Mouse (Mus musculus) heart, adult 2 months (tissue): ENCODE results near the gene Tecpr1. TPM values are rescaled to one million over a fixed set of nuclear protein-coding genes. Genes with fewer than 3 reads are reported as not detected.

Source experiments
- DNase-seq, 2 experiments: peaks; one replicate each; pipeline ENCODE4 v3.0.0; 2021
- H3K27ac ChIP-seq: fragments of 200-600 bp; 2 replicates; pipeline ENCODE4 v1.8.1; 2022
- H3K27me3 ChIP-seq: fragments of 200-500 bp; 2 replicates; pipeline ENCODE4 v1.6.1; 2012; ENCODE audit warnings: mild to moderate bottlenecking, low read length, inconsistent platforms, mixed read lengths; ENCODE audit not compliant: control insufficient read depth, insufficient read depth
- H3K36me3 ChIP-seq: fragments of 200-500 bp; 2 replicates; pipeline ENCODE4 v1.6.1; 2012; ENCODE audit warnings: low read length, inconsistent platforms; ENCODE audit not compliant: control insufficient read depth, insufficient read depth
- H3K4me1 ChIP-seq: fragments of 200-500 bp; 2 replicates; pipeline ENCODE4 v1.6.1; 2011; ENCODE audit warnings: low read length; ENCODE audit not compliant: control insufficient read depth, insufficient read depth
- H3K4me3 ChIP-seq: fragments of 200-600 bp; 2 replicates; pipeline ENCODE4 v1.8.1; 2022
- H3K79me2 ChIP-seq: fragments of 200-500 bp; replicated peaks from 2 replicates; pipeline ENCODE4 v1.6.1; 2012; ENCODE audit warnings: mild to moderate bottlenecking, inconsistent platforms, low read length, moderate library complexity, mixed read lengths; ENCODE audit not compliant: control insufficient read depth, insufficient read depth
- H3K9ac ChIP-seq: fragments of 200-500 bp; 2 replicates; pipeline ENCODE4 v1.6.1; 2012; ENCODE audit warnings: low read depth, mild to moderate bottlenecking, control low read depth, inconsistent platforms, low read length, mixed read lengths
- CTCF ChIP-seq: fragments of 200-600 bp; IDR thresholded peaks from 2 replicates; pipeline ENCODE4 v1.8.1; 2022; ENCODE audit warnings: antibody characterized with exemption, mild to moderate bottlenecking, moderate library complexity
- EP300 ChIP-seq: fragments of 200-500 bp; IDR thresholded peaks from 2 replicates; pipeline ENCODE4 v1.6.1; 2011; ENCODE audit warnings: low read depth, low read length, control low read depth; ENCODE audit not compliant: insufficient read depth
- POLR2A ChIP-seq: fragments of 200-500 bp; IDR thresholded peaks from 2 replicates; pipeline ENCODE4 v1.6.1; 2011; ENCODE audit warnings: mild to moderate bottlenecking, low read depth, low read length, control low read depth; ENCODE audit not compliant: insufficient read depth
- WGBS: fragments of 180-500 bp; shearing (Covaris S2); methylation state at CpG from one replicate; pipeline ENCODE4 v1.1.7; 2018; 5-methylcytosine and 5-hydroxymethylcytosine counted together
- intact Hi-C: fragments of 180-260 bp; cut with DNase I; formaldehyde crosslinking; loops from one replicate; pipeline ENCODE4 v1.15.1; 2025
- polyA plus RNA-seq: library from polyadenylated mRNA; depleted of rRNA; stranded (reverse); fragments of >200 nt; gene quantifications from 2 replicates; pipeline ENCODE4 v1.2.3, GENCODE M21; 2012
- total RNA-seq, 2 experiments: library from RNA; stranded (reverse); gene quantifications; 2 replicates each; pipeline ENCODE4 v1.2.3; 2021

The Tecpr1 gene
- total and polyA plus RNA-seq, 3 experiments = 24.2 to 34.9 (median 27.6) TPM

DNA sequence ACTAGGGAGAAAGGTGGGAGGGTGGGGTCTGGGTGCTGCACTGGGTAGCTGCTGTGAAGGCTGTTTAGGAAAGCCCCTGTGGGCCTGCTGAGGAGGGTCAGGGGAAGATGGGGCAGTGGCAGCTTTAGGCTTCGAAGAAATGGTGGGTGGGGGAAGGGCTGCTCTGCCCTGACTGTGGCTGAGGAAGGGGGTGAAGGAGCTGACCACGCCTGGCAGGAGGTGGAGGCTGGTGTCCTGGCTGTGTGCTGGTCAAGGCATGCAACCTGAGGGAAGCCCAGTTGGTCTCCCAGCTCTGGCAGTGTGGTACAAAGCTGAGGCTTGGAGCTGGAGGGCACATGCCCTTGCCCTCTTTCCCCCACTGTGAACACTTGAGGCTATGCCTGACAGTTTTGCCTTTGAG, 35.3 kb upstream of the Tecpr1 start:
- intact Hi-C loops = no loop called here
- H3K36me3 ChIP-seq = peaks cover 18% of the 10 kb centered on the region
- H3K27ac ChIP-seq = peak overlapping the region; percentile 94
- no peak for TF ChIP-seq POLR2A
- no peak for TF ChIP-seq CTCF
- no peak for TF ChIP-seq EP300
- 30% methylated on average over 2 of the region's 2 CpGs for WGBS
- peak overlapping the region; percentile 65 for H3K9ac ChIP-seq
- H3K4me1 ChIP-seq = peaks cover 44% of the 10 kb centered on the region
- no peak overlapping the region; the same call in 1 of the 2 replicates for H3K4me3 ChIP-seq
- peak in 1 of 2 experiments; percentile 23 for DNase-seq
- peaks cover 20% of the 10 kb centered on the region for H3K79me2 ChIP-seq
- no peaks in the 10 kb centered on the region for H3K27me3 ChIP-seq

DNA sequence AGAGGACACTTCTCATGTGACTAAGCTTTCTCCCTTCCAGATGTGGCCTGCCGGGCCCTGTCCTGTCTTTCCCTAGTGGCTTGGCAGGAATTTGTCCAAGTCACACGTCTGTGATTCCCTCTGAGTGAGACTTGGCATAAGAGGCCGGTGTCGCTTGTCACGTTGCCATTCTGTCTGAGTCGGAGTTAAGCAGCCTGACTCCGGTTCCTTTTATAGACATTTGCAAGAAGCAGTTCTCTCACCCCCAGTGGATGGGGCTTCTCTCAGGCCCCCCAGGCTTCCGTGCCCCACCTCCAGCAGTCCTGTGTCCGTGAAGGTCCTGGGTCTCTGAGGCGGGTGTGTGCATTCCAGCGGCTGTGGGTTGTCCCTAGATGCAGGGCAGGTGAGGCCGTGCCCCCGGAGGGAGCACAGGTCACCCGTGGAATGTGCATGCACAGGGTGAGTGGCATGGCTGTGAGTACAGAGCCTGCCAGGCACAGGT, 34.8 kb upstream of the Tecpr1 start:
- peak overlapping the region; percentile 94 for H3K27ac ChIP-seq
- DNase-seq = peak; percentile 71 to 86
- peaks cover 18% of the 10 kb centered on the region for H3K36me3 ChIP-seq
- H3K79me2 ChIP-seq = peaks cover 20% of the 10 kb centered on the region
- WGBS = 11% methylated on average over 14 of the region's 14 CpGs
- no peaks in the 10 kb centered on the region for H3K27me3 ChIP-seq
- TF ChIP-seq CTCF = no peak
- peak; percentile 86 for TF ChIP-seq EP300
- peak; percentile 49; the same call in 1 of the 2 replicates for TF ChIP-seq POLR2A
- peak overlapping the region; percentile 38; the same call in 1 of the 2 replicates for H3K4me3 ChIP-seq
- H3K9ac ChIP-seq = peak overlapping the region; percentile 65
- intact Hi-C loops = no loop called here
- peaks cover 42% of the 10 kb centered on the region for H3K4me1 ChIP-seq

DNA sequence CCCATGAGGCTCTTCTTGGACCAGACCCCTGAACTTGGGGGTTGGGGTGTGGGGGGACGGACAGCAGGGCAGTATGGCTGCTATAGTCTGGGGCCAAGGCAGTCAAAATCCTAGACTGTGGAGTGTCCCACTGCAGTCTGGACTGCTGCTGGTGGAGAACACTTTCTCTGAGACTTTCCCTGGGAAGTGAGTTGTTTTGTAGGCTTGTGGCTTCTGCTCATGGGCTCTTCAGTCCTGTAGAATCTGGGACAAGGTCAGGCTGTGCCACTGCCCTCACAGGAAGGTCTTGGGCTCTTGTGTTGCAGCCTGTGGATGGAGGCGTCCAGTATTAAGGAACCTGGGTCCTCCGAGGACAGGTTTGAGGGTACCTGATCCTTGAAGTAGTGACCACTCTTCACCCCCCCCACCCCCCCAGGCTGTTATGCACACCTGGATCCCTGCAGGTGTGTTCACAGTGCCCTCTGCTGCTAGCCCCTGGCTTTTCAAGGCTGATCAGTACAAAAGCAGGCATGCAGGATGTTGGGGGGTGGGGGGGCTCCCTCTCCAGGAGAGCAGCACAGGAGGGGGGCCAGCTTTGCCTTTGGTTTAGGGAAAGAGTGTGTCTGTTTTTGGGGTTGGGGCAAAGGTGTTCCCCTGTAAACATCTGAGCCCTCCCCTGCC, 34.2 kb upstream of the Tecpr1 start:
- Histone ChIP-seq H3K9ac (peak overlapping the region; percentile 95), H3K27me3 (no peaks in the 10 kb centered on the region), H3K36me3 (peaks cover 18% of the 10 kb centered on the region), H3K4me3 (peak overlapping the region; percentile 14; the same call in 1 of the 2 replicates), H3K79me2 (peaks cover 20% of the 10 kb centered on the region), H3K27ac (peak overlapping the region; percentile 94), H3K4me1 (peaks cover 38% of the 10 kb centered on the region)
- TF ChIP-seq POLR2A = no peak
- peak; percentile 45 for TF ChIP-seq CTCF
- 49% methylated on average over 3 of the region's 3 CpGs for WGBS
- intact Hi-C loops = loop anchor here (2.0 kb wide), 1 partner anchor 17 kb away; no protein-coding TSS in a partner anchor
- peak in 1 of 2 experiments; percentile 22 for DNase-seq

DNA sequence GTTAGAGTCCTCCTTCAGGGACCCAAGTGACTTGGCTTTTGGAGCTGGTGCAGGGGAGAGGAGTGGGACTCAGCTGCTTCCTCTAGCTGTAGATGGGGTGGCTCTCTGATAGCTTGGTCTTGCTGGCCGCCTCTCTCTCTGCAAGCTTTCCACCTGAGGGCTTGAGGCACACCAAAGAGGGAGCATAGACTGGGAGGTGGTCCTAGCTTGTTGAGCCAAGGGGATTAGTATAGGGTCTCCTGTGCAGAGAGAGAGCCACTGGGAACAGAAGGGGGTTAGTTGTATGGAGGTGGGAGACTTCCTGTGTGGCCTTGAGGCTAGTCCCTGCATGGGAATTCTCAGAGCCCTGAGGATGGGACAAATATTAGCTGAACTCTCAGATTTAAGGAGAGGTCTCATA, 33.5 kb upstream of the Tecpr1 start:
- intact Hi-C loops = loop anchor here (2.0 kb wide), 1 partner anchor 18 kb away; no protein-coding TSS in a partner anchor
- no peak for TF ChIP-seq CTCF
- TF ChIP-seq EP300 = no peak
- TF ChIP-seq POLR2A = no peak
- Histone ChIP-seq H3K27ac (peak overlapping the region; percentile 94), H3K9ac (peak overlapping the region; percentile 95), H3K27me3 (no peaks in the 10 kb centered on the region), H3K4me1 (peaks cover 36% of the 10 kb centered on the region), H3K36me3 (peaks cover 17% of the 10 kb centered on the region), H3K79me2 (peaks cover 20% of the 10 kb centered on the region), H3K4me3 (peak overlapping the region; percentile 82)
- WGBS = 25% methylated on average over 1 of the region's 1 CpGs
- DNase-seq = no peak

DNA sequence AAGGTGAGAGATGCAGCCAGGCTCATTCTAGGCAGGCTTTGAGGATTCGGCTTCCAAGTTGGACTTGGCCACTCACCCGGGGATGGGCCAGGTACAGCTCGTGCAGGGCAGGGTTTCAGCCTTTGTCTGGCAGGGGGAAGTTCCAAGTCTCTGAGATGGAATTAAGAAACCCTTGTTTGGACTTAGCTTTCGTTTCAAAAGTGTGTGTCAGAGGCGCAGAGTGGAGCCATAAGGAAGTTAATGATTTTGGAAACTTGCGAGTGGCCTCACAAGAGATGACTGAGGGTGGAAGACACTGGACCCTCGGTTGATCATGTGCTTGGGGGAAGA, 33.1 kb upstream of the Tecpr1 start:
- peaks cover 32% of the 10 kb centered on the region for H3K4me1 ChIP-seq
- WGBS = 6% methylated on average over 7 of the region's 7 CpGs
- no peak for TF ChIP-seq EP300
- no peak for TF ChIP-seq CTCF
- TF ChIP-seq POLR2A = no peak

More for the DNA sequence above, 33.1 kb upstream of the Tecpr1 start:
- peak overlapping the region; percentile 82 for H3K4me3 ChIP-seq
- H3K27ac ChIP-seq = peak overlapping the region; percentile 94
- no peak for DNase-seq
- intact Hi-C loops = loop anchor here (2.0 kb wide), 1 partner anchor 18 kb away; no protein-coding TSS in a partner anchor
- peaks cover 14% of the 10 kb centered on the region for H3K36me3 ChIP-seq
- no peaks in the 10 kb centered on the region for H3K27me3 ChIP-seq
- H3K9ac ChIP-seq = peak overlapping the region; percentile 95
- H3K79me2 ChIP-seq = peaks cover 18% of the 10 kb centered on the region
